Mouse (Mus musculus): ENCODE data around the gene Clec4d. TPM values are rescaled to one million over a fixed set of nuclear protein-coding genes. Genes with fewer than 3 reads are reported as not detected.

Clec4d gene
- polyA plus RNA-seq (2015; fragmentation: Nextera tagmentation; extraction: Ambion mirVana), result 3.4 and 20.4 TPM in 2 replicates

GRCm38 (mm10) chr6:123261555-123262161 is at the start of gene Clec4d:
Clec4d (plus strand) TSS chr6:123262111.

GRCm38 (mm10) chr6:123229644-123230043 is 32.3 kb upstream of the Clec4d start, which contains the start of gene Clec4n:
Clec4n (plus strand) TSS chr6:123229843.

GRCm38 (mm10) chr6:123289753-123290152 is 27.8 kb downstream of the Clec4d start, which contains the start of gene Clec4e:
Clec4e (minus strand) TSS chr6:123289870.

GRCm38 (mm10) chr6:123308033-123308432 is 46.1 kb downstream of the Clec4d start, which contains the start of gene Vmn2r19:
Vmn2r19 (plus strand) TSS chr6:123308333.

Other genes starting within 250 kb of the Clec4d start
- gene Clec4b1, start 212.1 kb upstream of the Clec4d start, polyA plus RNA-seq (2015; fragmentation: Nextera tagmentation; extraction: Ambion mirVana), result not detected in 2 replicates
- 7.9 and 11.4 TPM in 2 replicates for gene Clec4a2, start 155.7 kb upstream of the Clec4d start, polyA plus RNA-seq (2015; fragmentation: Nextera tagmentation; extraction: Ambion mirVana)
- gene Clec4b2, start 89.2 kb upstream of the Clec4d start, polyA plus RNA-seq (2015; fragmentation: Nextera tagmentation; extraction: Ambion mirVana), result not detected in 2 replicates
- gene Clec4n, start 32.3 kb upstream of the Clec4d start, polyA plus RNA-seq (2015; fragmentation: Nextera tagmentation; extraction: Ambion mirVana), result 6.8 and 11.6 TPM in 2 replicates
- 0.33 and 1.2 TPM in 2 replicates for gene Clec4e, start 27.8 kb downstream of the Clec4d start, polyA plus RNA-seq (2015; fragmentation: Nextera tagmentation; extraction: Ambion mirVana)
- gene Vmn2r19, start 46.2 kb downstream of the Clec4d start, polyA plus RNA-seq (2015; fragmentation: Nextera tagmentation; extraction: Ambion mirVana), result not detected in 2 replicates
- gene Vmn2r20, start 156.0 kb downstream of the Clec4d start, polyA plus RNA-seq (2015; fragmentation: Nextera tagmentation; extraction: Ambion mirVana), result not detected in 2 replicates